Mouse (Mus musculus): ENCODE results near the gene Hs1bp3. TPM values are rescaled to one million over a fixed set of nuclear protein-coding genes. Genes with fewer than 3 reads are reported as not detected.

The Hs1bp3 gene
- 29.8 and 37.7 TPM in 2 replicates for polyA plus RNA-seq (2012; rRNA removed; ENCODE audit: low replicate concordance)

DNA sequence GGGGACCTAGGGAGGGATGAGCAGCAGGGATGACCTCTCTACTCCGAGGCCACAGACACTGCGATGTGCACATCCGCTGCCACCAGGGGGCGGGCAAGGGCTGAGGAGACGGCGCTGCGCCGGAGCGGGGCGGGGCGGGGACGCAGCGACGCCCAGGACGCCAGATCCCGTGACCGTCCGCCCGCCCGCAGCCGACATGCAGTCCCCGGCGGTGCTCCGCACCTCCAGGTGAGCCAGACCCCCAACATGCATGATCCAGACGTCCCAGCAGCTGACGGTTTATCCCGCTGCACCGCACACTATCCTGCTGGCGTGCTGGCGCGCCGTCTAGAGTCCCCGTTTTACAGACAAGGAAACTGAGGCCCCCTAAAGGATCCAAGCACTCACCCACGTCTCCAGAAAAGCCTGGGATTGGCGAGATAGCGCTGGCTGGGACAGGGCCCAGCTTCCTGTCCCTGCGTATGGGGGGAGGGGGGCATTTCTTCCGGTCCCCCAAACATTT lies at the start of gene Hs1bp3:
Gene Hs1bp3 (plus strand): TSS at position 163 of the 502 bp plus-strand sequence.

DNA sequence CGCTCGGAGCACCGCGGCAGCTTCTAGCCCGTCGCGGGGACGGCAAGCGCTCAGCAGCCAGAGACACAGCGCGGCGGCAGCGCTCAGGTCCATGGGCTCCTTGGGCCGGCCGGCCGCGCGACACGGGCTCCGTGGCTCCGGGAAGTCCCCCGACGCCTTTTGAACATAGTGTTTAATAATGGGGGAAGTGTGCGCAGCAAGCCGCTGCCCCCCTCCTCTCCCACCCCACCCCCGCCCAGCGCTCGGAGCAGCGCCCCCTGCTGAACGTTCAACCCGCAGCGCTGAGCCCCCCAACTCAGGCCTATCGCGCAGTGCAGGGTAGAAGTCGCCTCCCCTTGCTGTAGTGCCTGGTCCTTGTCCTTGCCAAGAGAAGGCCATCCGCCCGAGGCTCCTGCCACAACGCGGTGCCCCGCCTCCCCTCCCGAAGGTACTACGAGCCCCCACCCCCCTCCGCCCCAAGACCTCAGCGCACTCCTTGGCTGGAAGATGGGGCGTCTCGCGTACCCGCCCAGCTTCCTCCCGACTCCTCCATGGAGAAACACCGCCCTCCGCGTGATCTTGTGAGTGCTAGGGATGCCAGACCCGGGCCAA lies 11.3 kb upstream of the Hs1bp3 start, which contains the start of gene Gdf7:
Gene Gdf7 (minus strand): TSS at position 114 of the 591 bp plus-strand sequence.

Other genes starting within 250 kb of the Hs1bp3 start
- 85.6 and 97.7 TPM in 2 replicates for gene Ldah, start 105.3 kb upstream of the Hs1bp3 start, polyA plus RNA-seq (2012; rRNA removed; ENCODE audit: low replicate concordance)
- 72.7 TPM in 1 of 2 replicates, not detected in the other for gene Gdf7, start 11.5 kb upstream of the Hs1bp3 start, polyA plus RNA-seq (2012; rRNA removed; ENCODE audit: low replicate concordance)
- 431 and 439 TPM in 2 replicates for gene Rhob, start 186.6 kb downstream of the Hs1bp3 start, polyA plus RNA-seq (2012; rRNA removed; ENCODE audit: low replicate concordance)